Mouse (Mus musculus) embryonic fibroblast, embryonic 13.5 days (primary cell): ENCODE data around the gene Gdpd3.

ENCODE experiments used
- CTCF ChIP-seq: IDR thresholded peaks from 2 replicates; pipeline ENCODE4 v1.5.1; 2011; ENCODE audit warnings: mild to moderate bottlenecking, control low read depth, low read length, moderate library complexity, borderline replicate concordance; ENCODE audit not compliant: insufficient read depth
- POLR2A ChIP-seq: IDR thresholded peaks from 2 replicates; pipeline ENCODE4 v1.6.1; 2011; ENCODE audit warnings: low read depth, mild to moderate bottlenecking, control low read depth, low read length, moderate library complexity

DNA sequence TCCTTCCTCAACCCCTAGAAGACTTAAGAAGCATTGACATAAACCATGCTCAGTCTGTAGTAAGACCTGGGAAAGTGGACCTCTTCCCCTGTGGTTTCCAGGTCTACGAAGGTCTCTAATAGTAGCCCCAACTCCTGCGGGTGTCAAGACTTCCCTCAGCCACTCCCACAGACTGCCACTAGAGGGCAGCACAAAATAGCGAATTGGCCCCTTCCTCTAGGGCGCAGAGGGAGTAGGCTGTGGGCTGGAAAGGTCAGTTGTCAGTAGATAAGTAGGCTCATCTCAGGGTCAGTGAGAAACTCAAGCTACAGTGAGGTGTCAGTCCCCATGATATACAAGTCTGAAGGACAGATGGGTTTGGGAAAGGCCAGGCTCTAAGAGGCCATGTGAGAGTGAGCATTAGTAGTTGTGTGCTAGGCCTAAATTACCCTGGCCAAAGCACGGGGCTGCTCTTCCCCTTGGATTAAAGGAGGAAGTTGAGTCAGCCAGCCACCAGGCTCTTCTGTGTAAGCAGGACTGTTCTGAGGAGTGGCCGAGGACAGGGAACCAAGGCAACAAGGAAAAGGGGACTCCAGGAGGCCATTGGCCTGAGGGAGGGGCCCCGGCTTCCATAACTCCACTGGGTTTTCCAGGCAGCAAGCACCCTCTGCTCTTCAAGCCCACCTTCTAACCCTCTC lies 55.8 kb downstream of the Gdpd3 start:
- TF ChIP-seq POLR2A (no peak), CTCF (peak; percentile 94)
